Mouse (Mus musculus) MEL (cell line): Measurements from ENCODE around the gene Sdha. TPM values are rescaled to one million over a fixed set of nuclear protein-coding genes. Genes with fewer than 3 reads are reported as not detected.
A peak's percentile ranks its signal among the peaks of the same experiment; 100 is the strongest.

Experiments
- DNase-seq: peaks from one replicate; pipeline ENCODE4 v3.0.0; 2011; ENCODE audit warnings: low read depth, low spot score
- H3K27ac ChIP-seq: 2 replicates; pipeline ENCODE4 v1.5.1; 2012; ENCODE audit warnings: low read depth, mild to moderate bottlenecking, control low read depth, low read length, moderate library complexity; ENCODE audit not compliant: control insufficient read depth
- H3K27me3 ChIP-seq, 2 experiments: fragments of 150-350 bp in 1 of 2; sonication (generic) in 1 of 2; 2 replicates each; pipeline ENCODE4 v1.6.1; 2012; ENCODE audit warnings: low read length in 2 of 2, mild to moderate bottlenecking in 2 of 2, improper control_type of control experiment in 1 of 2, moderate library complexity in 1 of 2; ENCODE audit not compliant: insufficient read depth in 2 of 2, control insufficient read depth in 1 of 2
- H3K36me3 ChIP-seq, 2 experiments: 2 replicates each; pipeline ENCODE4 v1.6.1; 2012 to 2014; ENCODE audit warnings: low read length in 2 of 2, improper control_type of control experiment in 1 of 2, inconsistent platforms in 1 of 2, mild to moderate bottlenecking in 1 of 2; ENCODE audit not compliant: insufficient read depth in 2 of 2, control insufficient read depth in 1 of 2
- H3K4me1 ChIP-seq, 2 experiments: fragments of 150-350 bp in 1 of 2; sonication (generic) in 1 of 2; 2 replicates each; pipeline ENCODE4 v1.6.1; 2012; ENCODE audit warnings: low read length in 2 of 2, improper control_type of control experiment in 1 of 2, mild to moderate bottlenecking in 1 of 2; ENCODE audit not compliant: insufficient read depth in 2 of 2, control insufficient read depth in 1 of 2
- H3K4me3 ChIP-seq, 2 experiments: fragments of 150-350 bp in 1 of 2; sonication (generic) in 1 of 2; 2 replicates each; pipeline ENCODE4 v1.5.1; 2012; ENCODE audit warnings: low read depth in 2 of 2, low read length in 2 of 2, mild to moderate bottlenecking in 2 of 2, moderate library complexity in 2 of 2, control low read depth in 1 of 2, improper control_type of control experiment in 1 of 2; ENCODE audit not compliant: control insufficient read depth in 1 of 2, insufficient read depth in 1 of 2
- H3K79me2 ChIP-seq: 2 replicates; pipeline ENCODE4 v1.6.1; 2012; ENCODE audit warnings: mild to moderate bottlenecking, low read length, moderate library complexity; ENCODE audit not compliant: control insufficient read depth, poor library complexity, insufficient read depth
- H3K9ac ChIP-seq: 2 replicates; pipeline ENCODE4 v1.6.1; 2012; ENCODE audit warnings: low read depth, mild to moderate bottlenecking, control low read depth, low read length, moderate library complexity; ENCODE audit not compliant: control insufficient read depth, poor library complexity, severe bottlenecking
- H3K9me3 ChIP-seq: fragments of 150-350 bp; sonication (generic); replicated peaks from 2 replicates; pipeline ENCODE4 v1.6.1; 2012; ENCODE audit warnings: mild to moderate bottlenecking, low read length, improper control_type of control experiment, moderate library complexity; ENCODE audit not compliant: insufficient read depth
- CHD2 ChIP-seq: IDR thresholded peaks from 2 replicates; pipeline ENCODE4 v1.6.1; 2011; ENCODE audit warnings: low read length, improper control_type of control experiment
- E2F4 ChIP-seq: IDR thresholded peaks from 2 replicates; pipeline ENCODE4 v1.6.1; 2011; ENCODE audit warnings: low read depth, low read length, improper control_type of control experiment, borderline replicate concordance
- JUND ChIP-seq: IDR thresholded peaks from 2 replicates; pipeline ENCODE4 v1.6.1; 2011; ENCODE audit warnings: low read depth, mild to moderate bottlenecking, improper control_type of control experiment, low read length
- KAT2A ChIP-seq: conservative IDR thresholded peaks from 2 replicates; pipeline ENCODE4 v1.6.1; 2012; ENCODE audit warnings: low read depth, low read length, improper control_type of control experiment, inconsistent platforms
- MAFK ChIP-seq: IDR thresholded peaks from 2 replicates; pipeline ENCODE4 v1.6.1; 2011; ENCODE audit warnings: low read depth, mild to moderate bottlenecking, low read length, improper control_type of control experiment, borderline replicate concordance
- MYB ChIP-seq: IDR thresholded peaks from 2 replicates; pipeline ENCODE4 v1.6.1; 2011; ENCODE audit warnings: mild to moderate bottlenecking, low read depth, low read length, improper control_type of control experiment
- MYC ChIP-seq: IDR thresholded peaks from 2 replicates; pipeline ENCODE4 v1.6.1; 2011; ENCODE audit warnings: low read depth, mild to moderate bottlenecking, low read length, improper control_type of control experiment, moderate library complexity
- POLR2A ChIP-seq, 2 experiments: IDR thresholded peaks; 2 replicates each; pipeline ENCODE4 v1.6.1; 2011 to 2012; ENCODE audit warnings: low read length in 2 of 2, mild to moderate bottlenecking in 2 of 2, control low read depth in 1 of 2, improper control_type of control experiment in 1 of 2, low read depth in 1 of 2, moderate library complexity in 1 of 2; ENCODE audit not compliant: control insufficient read depth in 1 of 2, insufficient read depth in 1 of 2, poor library complexity in 1 of 2
- POLR2AphosphoS2 ChIP-seq: IDR thresholded peaks from 2 replicates; pipeline ENCODE4 v1.6.1; 2011; ENCODE audit warnings: low read length, improper control_type of control experiment
- POLR2AphosphoS5 ChIP-seq: IDR thresholded peaks from 2 replicates; pipeline ENCODE4 v1.6.1; 2012; ENCODE audit warnings: low read depth, borderline replicate concordance, mild to moderate bottlenecking, inconsistent platforms, low read length, moderate library complexity, mixed read lengths
- RAD21 ChIP-seq: IDR thresholded peaks from 2 replicates; pipeline ENCODE4 v1.6.1; 2011; ENCODE audit warnings: mild to moderate bottlenecking, low read depth, low read length, improper control_type of control experiment
- SIN3A ChIP-seq: IDR thresholded peaks from 2 replicates; pipeline ENCODE4 v1.6.1; 2012; ENCODE audit warnings: low read length, improper control_type of control experiment, inconsistent platforms
- SMC3 ChIP-seq: IDR thresholded peaks from 2 replicates; pipeline ENCODE4 v1.6.1; 2011; ENCODE audit warnings: low read depth, low read length, improper control_type of control experiment
- TAL1 ChIP-seq: IDR thresholded peaks from 2 replicates; pipeline ENCODE4 v1.6.1; 2012; ENCODE audit warnings: mild to moderate bottlenecking, inconsistent platforms, low read length, moderate library complexity, mixed read lengths
- TCF12 ChIP-seq: IDR thresholded peaks from 2 replicates; pipeline ENCODE4 v1.6.1; 2014; ENCODE audit warnings: low read depth, mild to moderate bottlenecking, inconsistent platforms, low read length, improper control_type of control experiment, moderate library complexity
- USF1 ChIP-seq: IDR thresholded peaks from 2 replicates; pipeline ENCODE4 v1.6.1; 2014; ENCODE audit warnings: low read depth, mild to moderate bottlenecking, inconsistent platforms, low read length, improper control_type of control experiment, moderate library complexity
- USF2 ChIP-seq, 2 experiments: IDR thresholded peaks; 2 replicates each; pipeline ENCODE4 v1.6.1; 2011 to 2012; ENCODE audit warnings: improper control_type of control experiment in 2 of 2, low read length in 2 of 2, borderline replicate concordance in 1 of 2, inconsistent platforms in 1 of 2, low read depth in 1 of 2, mild to moderate bottlenecking in 1 of 2; ENCODE audit not compliant: insufficient read depth in 1 of 2
- ZC3H11A ChIP-seq: IDR thresholded peaks from 2 replicates; pipeline ENCODE4 v1.6.1; 2012; ENCODE audit warnings: low read depth, mild to moderate bottlenecking, inconsistent platforms, low read length, improper control_type of control experiment
- ZKSCAN1 ChIP-seq: IDR thresholded peaks from 2 replicates; pipeline ENCODE4 v1.6.1; 2012; ENCODE audit warnings: low read depth, mild to moderate bottlenecking, inconsistent platforms, low read length, improper control_type of control experiment, moderate library complexity
- ZMIZ1 ChIP-seq: IDR thresholded peaks from 2 replicates; pipeline ENCODE4 v1.6.1; 2012; ENCODE audit warnings: low read depth, mild to moderate bottlenecking, inconsistent platforms, low read length, improper control_type of control experiment, moderate library complexity
- polyA plus RNA-seq, 2 experiments: library from polyadenylated mRNA; stranded (reverse) in 1 of 2; unstranded in 1 of 2; fragments of >175 nt in 1 of 2; fragments of >200 nt in 1 of 2; gene quantifications; 2 replicates each; pipeline versions ENCODE4 v1.2.1 to v1.2.4; 2012; ENCODE audit warnings: low replicate concordance in 2 of 2, low read depth in 1 of 2; ENCODE audit not compliant: insufficient read length in 2 of 2, insufficient read depth in 1 of 2, missing spikeins in 1 of 2
- total RNA-seq: library from RNA; depleted of rRNA; stranded (reverse); fragments of 300-350 nt; gene quantifications from 2 replicates; pipeline ENCODE4 v1.2.3, GENCODE M21; 2012

Gene Sdha
- total and polyA plus RNA-seq, 3 experiments: 68.6 to 214 (median 145) TPM

GRCm38 (mm10) chr13:74399298-74399839 lies 49.3 kb upstream of the Sdha start, which contains the start of gene Ftl1-ps1:
Ftl1-ps1 (plus strand) TSS chr13:74399694.
- H3K27me3 ChIP-seq: peaks cover 2 to 6% of the 10 kb centered on the region in 2 experiments; a peak in 2 of 4 replicates
- no peaks in the 10 kb centered on the region for H3K9me3 ChIP-seq
- no peaks in the 10 kb centered on the region for H3K36me3 ChIP-seq
- H3K27ac ChIP-seq: no peak within 1 kb of the TSS
- TF ChIP-seq SMC3 (no peak), USF2 (IDR thresholded peaks at IDR 0.05; ENCODE audit: borderline replicate concordance in 1 of 2, insufficient read depth in 1 of 2, low read depth in 1 of 2, low read length in 2 of 2) (no peak)
- H3K9ac ChIP-seq: no peak within 1 kb of the TSS
- H3K4me1 ChIP-seq: no peaks in the 10 kb centered on the region
- no peaks in the 10 kb centered on the region for H3K79me2 ChIP-seq
- no peak for DNase-seq
- no peak within 1 kb of the TSS for H3K4me3 ChIP-seq

- H3K27me3 ChIP-seq: peaks cover 2 to 4% of the 10 kb centered on the region in 2 experiments; a peak in 2 of 4 replicates
- peaks cover 2% of the 10 kb centered on the region; the same call in 1 of the 2 replicates for H3K79me2 ChIP-seq
- no peaks in the 10 kb centered on the region for H3K9me3 ChIP-seq
- H3K36me3 ChIP-seq: peaks cover 0 to 2% of the 10 kb centered on the region in 2 experiments; a peak in 2 of 4 replicates
- TF ChIP-seq ZKSCAN1: no peak
- no peak for TF ChIP-seq USF1
- no peak for TF ChIP-seq MYC
- TF ChIP-seq JUND: no peak
- no peak for TF ChIP-seq TCF12
- no peak for TF ChIP-seq MYB
- no peak for TF ChIP-seq RAD21
- TF ChIP-seq MAFK: no peak
- TF ChIP-seq ZC3H11A: no peak
- TF ChIP-seq SIN3A: no peak
- TF ChIP-seq TAL1: no peak
- TF ChIP-seq CHD2: no peak
- TF ChIP-seq POLR2AphosphoS2: no peak
- no peak for TF ChIP-seq ZMIZ1
- no peak for TF ChIP-seq KAT2A
- no peak for TF ChIP-seq POLR2A (IDR thresholded peaks at IDR 0.05; ENCODE audit: control insufficient read depth in 1 of 2, insufficient read depth in 1 of 2, low read depth in 1 of 2, low read length in 2 of 2, poor library complexity in 1 of 2)
- TF ChIP-seq E2F4: no peak
- TF ChIP-seq USF2 (IDR thresholded peaks at IDR 0.05; ENCODE audit: borderline replicate concordance in 1 of 2, insufficient read depth in 1 of 2, low read depth in 1 of 2, low read length in 2 of 2): no peak
- TF ChIP-seq POLR2AphosphoS5: no peak
- no peak for DNase-seq
- H3K4me1 ChIP-seq: no peaks in the 10 kb centered on the region
- no peak overlapping the region for H3K27ac ChIP-seq
- no peak overlapping the region for H3K9ac ChIP-seq
- 0 out of 4 replicates have a peak overlapping the region, but pooled peaks of 1 of the 2 experiments have one; percentile 96 for H3K4me3 ChIP-seq
Observed at GRCm38 (mm10) chr13:74391156-74391555, 41.1 kb upstream of the Sdha start.
